Mouse (Mus musculus): ENCODE measurements around the gene Etfa. TPM values are rescaled to one million over a fixed set of nuclear protein-coding genes. Genes with fewer than 3 reads are reported as not detected.

The Etfa gene
- polyA plus RNA-seq, 2 experiments: 77.2 to 189 TPM

GRCm38 (mm10) chr9:55542366-55543325, 30.6 kb upstream of the Etfa start:
- Histone ChIP-seq H3K9ac (ENCODE audit: low read depth, low read length, severe bottlenecking) (peak overlapping the region; percentile 28; the same call in 1 of the 2 replicates), H3K36me3 (ENCODE audit: control insufficient read depth, insufficient read depth, low read length) (no peaks in the 10 kb centered on the region), H3K27ac (replicated peaks; ENCODE audit: low read depth, low read length) (no peak overlapping the region), H3K4me3 (replicated peaks; ENCODE audit: low read length) (peak overlapping the region; percentile 42), H3K9me3 (ENCODE audit: control insufficient read depth, low read length) (no peaks in the 10 kb centered on the region), H3K4me1 (ENCODE audit: control insufficient read depth, insufficient read depth, low read length) (peaks cover 26% of the 10 kb centered on the region), H3K4me2 (replicated peaks; ENCODE audit: low read depth, low read length, severe bottlenecking) (peak overlapping the region; percentile 67), H3K27me3 (ENCODE audit: control insufficient read depth, insufficient read depth, low read length) (peaks cover 82% of the 10 kb centered on the region)
- 4% methylated on average over 54 of the region's 59 CpGs for WGBS
- TF ChIP-seq POLR2A (IDR thresholded peaks at IDR 0.05; ENCODE audit: borderline replicate concordance, extremely low read depth, insufficient read depth, insufficient read length): no peak
- DNase-seq (ENCODE audit: low spot score) (no peak), ATAC-seq (ENCODE audit: low FRiP score, low read depth) (no peak)

- peak overlapping the region; percentile 67 for H3K4me2 ChIP-seq (replicated peaks; ENCODE audit: low read depth, low read length, severe bottlenecking)
- H3K9ac ChIP-seq (ENCODE audit: low read depth, low read length, severe bottlenecking): 0 out of 2 replicates have a peak overlapping the region, but pooled peaks have one; percentile 28
- peak overlapping the region; percentile 42 for H3K4me3 ChIP-seq (replicated peaks; ENCODE audit: low read length)
- no peaks in the 10 kb centered on the region for H3K36me3 ChIP-seq (ENCODE audit: control insufficient read depth, insufficient read depth, low read length)
- H3K27ac ChIP-seq (replicated peaks; ENCODE audit: low read depth, low read length): no peak overlapping the region
- no peak for TF ChIP-seq POLR2A (IDR thresholded peaks at IDR 0.05; ENCODE audit: borderline replicate concordance, extremely low read depth, insufficient read depth, insufficient read length)
- no peak for DNase-seq (ENCODE audit: low spot score)
- WGBS: under 1% methylated on average over 48 of the region's 59 CpGs
- ATAC-seq (ENCODE audit: low FRiP score, low read depth): no peak
- H3K27me3 ChIP-seq (ENCODE audit: control insufficient read depth, insufficient read depth, low read length): peaks cover 74% of the 10 kb centered on the region
- peaks cover 26% of the 10 kb centered on the region for H3K4me1 ChIP-seq (ENCODE audit: control insufficient read depth, insufficient read depth, low read length)
- H3K9me3 ChIP-seq (ENCODE audit: control insufficient read depth, low read length): no peaks in the 10 kb centered on the region
These were observed 29.8 kb upstream of the Etfa start for GRCm38 (mm10) chr9:55541681-55542365.

GRCm38 (mm10) chr9:55540888-55541287, 28.8 kb upstream of the Etfa start:
- WGBS: under 1% methylated on average over 27 of the region's 28 CpGs
- Histone ChIP-seq H3K4me1 (ENCODE audit: control insufficient read depth, insufficient read depth, low read length) (peaks cover 20% of the 10 kb centered on the region), H3K27ac (replicated peaks; ENCODE audit: low read depth, low read length) (no peak overlapping the region), H3K4me3 (replicated peaks; ENCODE audit: low read length) (peak overlapping the region; percentile 42), H3K9me3 (ENCODE audit: control insufficient read depth, low read length) (no peaks in the 10 kb centered on the region), H3K4me2 (replicated peaks; ENCODE audit: low read depth, low read length, severe bottlenecking) (peak overlapping the region; percentile 67), H3K9ac (ENCODE audit: low read depth, low read length, severe bottlenecking) (peak overlapping the region; percentile 45), H3K27me3 (ENCODE audit: control insufficient read depth, insufficient read depth, low read length) (peaks cover 64% of the 10 kb centered on the region), H3K36me3 (ENCODE audit: control insufficient read depth, insufficient read depth, low read length) (no peaks in the 10 kb centered on the region)
- TF ChIP-seq POLR2A (IDR thresholded peaks at IDR 0.05; ENCODE audit: borderline replicate concordance, extremely low read depth, insufficient read depth, insufficient read length): no peak
- ATAC-seq (ENCODE audit: low FRiP score, low read depth) (peak; percentile 94), DNase-seq (ENCODE audit: low spot score) (peak; percentile 84)

GRCm38 (mm10) chr9:55540391-55540770, 28.3 kb upstream of the Etfa start:
- Histone ChIP-seq H3K27me3 (ENCODE audit: control insufficient read depth, insufficient read depth, low read length) (peaks cover 59% of the 10 kb centered on the region), H3K9me3 (ENCODE audit: control insufficient read depth, low read length) (no peaks in the 10 kb centered on the region), H3K4me2 (replicated peaks; ENCODE audit: low read depth, low read length, severe bottlenecking) (peak overlapping the region; percentile 67), H3K9ac (ENCODE audit: low read depth, low read length, severe bottlenecking) (peak overlapping the region; percentile 45), H3K4me1 (ENCODE audit: control insufficient read depth, insufficient read depth, low read length) (peaks cover 15% of the 10 kb centered on the region; the same call in 1 of the 2 replicates), H3K4me3 (replicated peaks; ENCODE audit: low read length) (peak overlapping the region; percentile 42), H3K36me3 (ENCODE audit: control insufficient read depth, insufficient read depth, low read length) (no peaks in the 10 kb centered on the region), H3K27ac (replicated peaks; ENCODE audit: low read depth, low read length) (no peak overlapping the region)
- WGBS: under 1% methylated on average over 12 of the region's 12 CpGs
- TF ChIP-seq POLR2A (IDR thresholded peaks at IDR 0.05; ENCODE audit: borderline replicate concordance, extremely low read depth, insufficient read depth, insufficient read length): no peak
- ATAC-seq (ENCODE audit: low FRiP score, low read depth): no peak
- DNase-seq (ENCODE audit: low spot score): no peak

- H3K9ac ChIP-seq (ENCODE audit: low read depth, low read length, severe bottlenecking): no peak overlapping the region
- H3K9me3 ChIP-seq (ENCODE audit: control insufficient read depth, low read length): no peaks in the 10 kb centered on the region
- H3K27ac ChIP-seq (replicated peaks; ENCODE audit: low read depth, low read length): no peak overlapping the region
- H3K36me3 ChIP-seq (ENCODE audit: control insufficient read depth, insufficient read depth, low read length): no peaks in the 10 kb centered on the region
- peak overlapping the region; percentile 67 for H3K4me2 ChIP-seq (replicated peaks; ENCODE audit: low read depth, low read length, severe bottlenecking)
- peaks cover 15% of the 10 kb centered on the region; the same call in 1 of the 2 replicates for H3K4me1 ChIP-seq (ENCODE audit: control insufficient read depth, insufficient read depth, low read length)
- no peak for ATAC-seq (ENCODE audit: low FRiP score, low read depth)
- WGBS: 4% methylated on average over 31 of the region's 31 CpGs
- peak overlapping the region; percentile 42 for H3K4me3 ChIP-seq (replicated peaks; ENCODE audit: low read length)
- DNase-seq (ENCODE audit: low spot score): no peak
- H3K27me3 ChIP-seq (ENCODE audit: control insufficient read depth, insufficient read depth, low read length): peaks cover 54% of the 10 kb centered on the region
- no peak for TF ChIP-seq POLR2A (IDR thresholded peaks at IDR 0.05; ENCODE audit: borderline replicate concordance, extremely low read depth, insufficient read depth, insufficient read length)
These were observed 27.8 kb upstream of the Etfa start for GRCm38 (mm10) chr9:55539661-55540390.

Measured in limb, embryonic 14.5 days (tissue).